Mouse (Mus musculus) neural tube, embryonic 12.5 days (tissue): Measurements from ENCODE around the gene Ms4a1. TPM values are rescaled to one million over a fixed set of nuclear protein-coding genes. Genes with fewer than 3 reads are reported as not detected.
"Not testable (repeated sequence)": the region's sequence is repeated elsewhere in the genome, so short reads cannot be mapped to it uniquely, and the experiment has no call there.

Source experiments
- ATAC-seq: fragments of 200-750 bp; cut with Nextera tagmentation; 2 replicates; pipeline ENCODE4 v1.8.0; 2017; ENCODE audit warnings: low read depth, mild to moderate bottlenecking, moderate TSS enrichment, moderate library complexity; ENCODE audit not compliant: low FRiP score
- H3K27ac ChIP-seq: fragments of 300-500 bp; sonication (generic); 2 replicates; pipeline ENCODE4 v1.5.1; 2016
- H3K27me3 ChIP-seq: fragments of 300-500 bp; sonication (generic); replicated peaks from 2 replicates; pipeline ENCODE4 v1.6.1; 2016; ENCODE audit warnings: mild to moderate bottlenecking
- H3K36me3 ChIP-seq: fragments of 300-500 bp; sonication (generic); 2 replicates; pipeline ENCODE4 v1.6.1; 2016; ENCODE audit warnings: mild to moderate bottlenecking
- H3K4me1 ChIP-seq: fragments of 300-500 bp; sonication (generic); 2 replicates; pipeline ENCODE4 v1.6.1; 2016
- H3K4me2 ChIP-seq: fragments of 300-500 bp; sonication (generic); replicated peaks from 2 replicates; pipeline ENCODE4 v1.6.1; 2016; ENCODE audit warnings: mild to moderate bottlenecking
- H3K4me3 ChIP-seq: fragments of 300-500 bp; sonication (generic); 2 replicates; pipeline ENCODE4 v1.5.1; 2016
- H3K9ac ChIP-seq: fragments of 300-500 bp; sonication (generic); 2 replicates; pipeline ENCODE4 v1.6.1; 2016; ENCODE audit warnings: mild to moderate bottlenecking
- H3K9me3 ChIP-seq: fragments of 300-500 bp; sonication (generic); 2 replicates; pipeline ENCODE4 v1.6.1; 2016; ENCODE audit warnings: mild to moderate bottlenecking
- WGBS: fragments of 180-500 bp; shearing (Covaris S2); methylation state at CpG from one replicate; pipeline ENCODE4 v1.1.7; 2016; 5-methylcytosine and 5-hydroxymethylcytosine counted together
- polyA plus RNA-seq: library from polyadenylated mRNA; unstranded; fragments of >200 nt; fragmentation: Nextera tagmentation; extraction: Ambion mirVana; gene quantifications from 2 replicates; pipeline ENCODE4 v1.2.1, GENCODE M21; 2016

Ms4a1 gene
- polyA plus RNA-seq, 1 experiment from 2014 or later = not detected

DNA sequence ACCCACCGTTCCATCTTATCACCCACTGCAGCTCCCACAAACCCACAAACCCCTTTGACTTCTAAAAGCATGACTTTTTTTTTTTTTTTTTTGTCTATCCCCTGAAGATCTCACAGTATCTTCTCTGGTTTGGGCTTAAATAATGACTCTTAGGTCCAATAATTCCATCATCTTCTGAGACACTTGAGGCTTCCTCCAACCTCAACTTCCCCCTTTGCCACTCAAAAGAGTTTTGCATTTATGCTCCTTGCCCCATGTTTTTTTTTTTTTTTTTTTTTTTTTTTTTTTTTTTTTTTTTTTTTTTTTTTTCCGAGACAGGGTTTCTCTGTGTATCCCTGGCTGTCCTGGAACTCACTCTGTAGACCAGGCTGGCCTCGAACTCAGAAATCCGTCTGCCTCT is 3.1 kb downstream of the Ms4a1 start:
- H3K4me2 ChIP-seq, H3K4me3 ChIP-seq, H3K9ac ChIP-seq, H3K9me3 ChIP-seq, H3K27ac ChIP-seq, H3K36me3 ChIP-seq, H3K27me3 ChIP-seq, ATAC-seq, H3K4me1 ChIP-seq: not testable (repeated sequence)
- WGBS = 81% methylated on average over 4 of the region's 4 CpGs

DNA sequence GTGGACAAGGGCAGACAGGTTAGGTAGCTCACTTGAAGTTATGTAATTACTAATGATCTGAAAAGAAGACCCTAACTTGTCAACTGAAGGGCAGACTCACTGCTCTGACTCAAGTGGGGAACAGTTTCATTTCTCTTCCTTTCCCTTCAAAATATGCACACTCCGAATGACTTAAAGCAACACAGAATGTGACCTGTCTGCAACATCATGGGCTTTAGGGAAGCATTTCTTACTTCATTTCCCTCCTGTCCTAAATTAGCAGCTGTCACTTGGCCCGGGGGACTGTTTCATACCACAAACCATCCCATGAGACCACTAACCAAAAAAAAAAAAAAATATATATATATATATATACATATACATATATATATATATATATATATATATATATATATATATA is 4.5 kb downstream of the Ms4a1 start:
- no peak overlapping the region for H3K4me3 ChIP-seq
- H3K9me3 ChIP-seq = no peaks in the 10 kb centered on the region
- H3K4me1 ChIP-seq = no peaks in the 10 kb centered on the region
- H3K27me3 ChIP-seq = no peaks in the 10 kb centered on the region
- no peak overlapping the region for H3K4me2 ChIP-seq
- ATAC-seq = no peak
- no peaks in the 10 kb centered on the region for H3K36me3 ChIP-seq
- H3K9ac ChIP-seq = no peak overlapping the region
- H3K27ac ChIP-seq = no peak overlapping the region
- WGBS = 92% methylated on average over 2 of the region's 2 CpGs

DNA sequence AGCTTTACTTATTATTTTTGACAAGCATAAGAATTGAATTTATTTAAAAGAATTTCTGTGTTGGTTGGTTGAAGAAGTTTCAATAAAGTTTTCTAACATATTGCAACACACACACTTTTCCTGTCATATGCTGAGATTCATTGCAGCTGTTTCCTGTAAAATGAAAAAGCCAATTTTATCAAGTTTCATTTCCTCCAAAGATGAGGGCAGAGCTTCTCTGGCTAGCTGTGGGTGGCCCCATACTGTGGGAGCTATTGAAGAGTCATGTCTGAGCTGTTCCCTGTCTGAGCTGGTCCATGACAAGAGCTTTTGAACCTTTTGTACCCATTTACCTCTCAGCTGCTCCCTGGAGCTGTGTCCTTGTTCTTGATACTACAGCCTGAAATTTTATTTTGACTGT is 21.8 kb downstream of the Ms4a1 start:
- Histone ChIP-seq H3K9ac (no peak overlapping the region), H3K9me3 (no peaks in the 10 kb centered on the region), H3K27ac (no peak overlapping the region), H3K27me3 (no peaks in the 10 kb centered on the region), H3K36me3 (no peaks in the 10 kb centered on the region), H3K4me2 (no peak overlapping the region), H3K4me3 (no peak overlapping the region), H3K4me1 (no peaks in the 10 kb centered on the region)
- no peak for ATAC-seq

DNA sequence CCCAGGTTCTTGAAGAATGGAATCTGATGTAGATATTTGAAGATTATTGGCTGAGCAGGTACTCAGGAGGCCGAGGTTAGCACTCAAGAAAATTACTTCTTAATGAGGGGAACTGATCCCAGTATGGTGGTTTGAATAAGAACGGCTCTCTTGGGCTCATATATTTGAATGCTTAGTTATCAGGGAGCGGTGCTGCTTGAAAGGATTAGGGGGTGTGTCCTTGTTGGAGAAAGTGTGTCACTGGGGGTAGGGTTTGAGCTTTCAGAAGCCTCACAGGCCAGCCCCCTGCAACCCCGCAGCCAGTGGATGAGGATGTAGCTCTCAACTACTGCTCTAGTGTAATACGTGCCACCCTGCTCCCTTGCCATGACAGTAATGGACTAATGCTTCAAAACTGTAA is 23.5 kb downstream of the Ms4a1 start:
- no peaks in the 10 kb centered on the region for H3K9me3 ChIP-seq
- no peak overlapping the region for H3K4me3 ChIP-seq
- no peak overlapping the region for H3K9ac ChIP-seq
- no peaks in the 10 kb centered on the region for H3K4me1 ChIP-seq
- no peaks in the 10 kb centered on the region for H3K36me3 ChIP-seq
- H3K27ac ChIP-seq = no peak overlapping the region
- ATAC-seq = no peak
- WGBS = 59% methylated on average over 5 of the region's 5 CpGs
- no peaks in the 10 kb centered on the region for H3K27me3 ChIP-seq
- no peak overlapping the region for H3K4me2 ChIP-seq

DNA sequence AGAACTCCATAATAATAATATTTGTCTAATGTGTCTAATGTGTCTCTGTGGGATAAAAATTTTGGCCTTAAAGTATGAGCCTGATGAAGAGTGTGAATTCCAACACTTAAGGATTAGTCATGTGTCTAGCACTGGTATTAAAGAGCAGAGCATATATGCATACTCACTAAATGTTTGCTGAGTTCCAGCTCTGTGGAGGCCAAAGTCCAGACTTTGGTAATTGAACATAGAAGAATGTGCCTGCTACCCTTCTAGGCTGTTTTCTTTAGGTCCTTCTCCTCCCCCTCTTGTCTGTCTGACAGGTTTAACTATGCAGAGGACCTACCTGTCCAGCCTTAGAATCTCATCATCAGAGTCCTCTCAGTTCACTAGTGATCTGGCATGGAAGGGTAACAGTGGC is 30.2 kb downstream of the Ms4a1 start:
- Histone ChIP-seq H3K4me1 (no peaks in the 10 kb centered on the region), H3K4me3 (no peak overlapping the region), H3K27me3 (no peaks in the 10 kb centered on the region), H3K9me3 (no peaks in the 10 kb centered on the region), H3K36me3 (no peaks in the 10 kb centered on the region), H3K4me2 (no peak overlapping the region), H3K27ac (no peak overlapping the region), H3K9ac (no peak overlapping the region)
- no peak for ATAC-seq

DNA sequence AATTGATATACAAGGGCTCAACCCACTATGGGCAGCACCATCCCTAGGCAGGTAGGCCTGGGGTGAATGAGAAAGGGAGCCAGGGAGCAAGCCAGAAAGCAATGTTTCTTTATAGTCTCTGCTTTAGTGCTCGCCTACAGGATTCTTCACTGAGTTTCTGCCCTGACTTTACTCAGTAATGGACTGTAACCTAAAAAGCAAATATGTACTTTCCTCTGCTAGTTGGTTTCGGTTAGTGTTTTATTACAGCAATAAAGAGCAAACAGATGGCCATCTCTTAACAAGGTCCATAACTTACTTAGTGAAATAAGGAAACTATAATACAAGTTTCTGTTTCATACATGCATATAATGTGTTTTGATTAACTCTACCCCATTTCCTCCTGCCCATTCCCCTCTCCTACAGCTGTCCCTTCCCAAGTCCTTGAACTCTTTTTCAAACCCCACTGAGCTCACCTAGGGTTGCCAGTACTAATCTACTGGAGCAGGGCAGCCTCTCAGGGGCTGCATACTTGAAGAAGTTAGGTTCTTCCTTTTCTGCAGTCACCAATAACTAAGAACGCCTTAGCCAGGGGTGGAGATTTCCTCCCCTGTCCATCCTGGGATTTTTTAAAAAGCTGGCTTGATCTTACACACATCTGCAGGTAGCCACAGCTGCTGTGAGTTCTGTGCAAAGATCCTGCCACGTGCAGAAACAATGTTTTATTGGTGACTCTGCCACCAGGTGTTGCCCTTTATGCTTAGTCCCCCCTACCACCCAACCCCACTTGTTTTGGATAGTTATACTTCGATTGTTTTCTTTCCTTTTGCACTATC is 30.9 kb downstream of the Ms4a1 start:
- no peaks in the 10 kb centered on the region for H3K4me1 ChIP-seq
- ATAC-seq = no peak
- H3K9ac ChIP-seq = no peak overlapping the region
- H3K27ac ChIP-seq = no peak overlapping the region
- H3K27me3 ChIP-seq = no peaks in the 10 kb centered on the region
- no peaks in the 10 kb centered on the region for H3K9me3 ChIP-seq
- H3K4me2 ChIP-seq = no peak overlapping the region
- no peak overlapping the region for H3K4me3 ChIP-seq
- 69% methylated on average over 5 of the region's 5 CpGs for WGBS
- H3K36me3 ChIP-seq = no peaks in the 10 kb centered on the region

DNA sequence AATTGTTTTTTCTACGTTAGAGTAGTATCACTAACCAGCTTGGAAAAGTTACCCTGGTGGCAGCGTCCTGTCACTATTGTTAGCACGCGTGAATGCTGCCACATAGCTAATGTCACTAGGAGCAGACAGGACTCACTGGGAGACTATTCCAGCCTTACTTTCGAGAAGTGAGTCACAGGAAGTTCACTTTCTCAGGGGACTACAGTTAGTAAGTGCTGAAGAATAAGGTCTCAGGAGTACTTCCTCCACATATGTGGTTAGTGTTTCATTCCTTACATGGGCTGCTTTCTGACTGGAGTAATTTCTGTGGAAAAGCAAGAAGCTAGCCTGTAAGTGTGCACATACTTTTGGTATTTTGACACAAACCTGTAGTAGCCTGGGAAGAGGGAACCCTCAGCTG is 31.8 kb downstream of the Ms4a1 start:
- H3K9ac ChIP-seq = no peak overlapping the region
- WGBS = 82% methylated on average over 5 of the region's 5 CpGs
- ATAC-seq = no peak

DNA sequence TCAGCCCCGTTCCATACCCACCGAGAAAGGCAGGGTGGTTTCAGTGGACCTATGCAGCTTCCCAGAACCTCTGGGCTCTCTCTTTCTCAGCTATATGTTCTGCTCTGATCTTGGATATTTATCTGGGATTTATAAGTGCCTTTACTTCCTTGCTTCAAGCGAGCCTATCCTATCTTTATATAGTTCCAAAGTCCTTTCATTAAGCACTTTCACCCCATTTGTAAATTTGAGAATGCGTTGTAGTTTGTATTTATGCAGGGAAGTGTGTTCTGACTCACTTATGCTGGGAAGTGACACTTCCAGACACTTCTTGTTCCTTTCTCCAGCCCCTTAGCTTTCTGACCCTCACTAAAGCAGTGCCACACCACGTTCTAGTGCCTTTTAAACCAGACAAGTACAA is 33.7 kb downstream of the Ms4a1 start, which contains the start of gene Ms4a12:
TSS of gene Ms4a12 (minus strand) at position 101 of the 400 bp plus-strand sequence.
- Histone ChIP-seq H3K9ac (no peak within 1 kb of the TSS), H3K4me1 (no peaks in the 10 kb centered on the region), H3K36me3 (no peaks in the 10 kb centered on the region), H3K4me3 (no peak within 1 kb of the TSS), H3K9me3 (no peaks in the 10 kb centered on the region), H3K27ac (no peak within 1 kb of the TSS), H3K27me3 (no peaks in the 10 kb centered on the region), H3K4me2 (no peak within 1 kb of the TSS)
- no peak for ATAC-seq
- WGBS = 77% methylated on average over 5 of the region's 5 CpGs

More for the DNA sequence above, 31.8 kb downstream of the Ms4a1 start:
- H3K36me3 ChIP-seq = no peaks in the 10 kb centered on the region
- no peak overlapping the region for H3K27ac ChIP-seq
- no peaks in the 10 kb centered on the region for H3K4me1 ChIP-seq
- H3K9me3 ChIP-seq = no peaks in the 10 kb centered on the region
- H3K4me2 ChIP-seq = no peak overlapping the region
- H3K27me3 ChIP-seq = no peaks in the 10 kb centered on the region
- H3K4me3 ChIP-seq = no peak overlapping the region

Other genes with a start within 250 kb of the Ms4a1 start
- not detected in 2 replicates for gene Ms4a18, start 248.2 kb downstream of the Ms4a1 start, polyA plus RNA-seq
- not detected in 2 replicates for gene Ms4a8a, start 185.1 kb downstream of the Ms4a1 start, polyA plus RNA-seq
- gene 1700017D01Rik, start 135.4 kb downstream of the Ms4a1 start, polyA plus RNA-seq = not detected in 2 replicates
- gene 1700025F22Rik, start 100.9 kb downstream of the Ms4a1 start, polyA plus RNA-seq = not detected in 2 replicates
- not detected in 2 replicates for gene Ms4a13, start 69.5 kb downstream of the Ms4a1 start, polyA plus RNA-seq
- not detected in 2 replicates for gene Ms4a12, start 33.8 kb downstream of the Ms4a1 start, polyA plus RNA-seq
- gene Ms4a5, start 17.6 kb upstream of the Ms4a1 start, polyA plus RNA-seq = not detected in 2 replicates
- gene Ms4a14, start 48.2 kb upstream of the Ms4a1 start, polyA plus RNA-seq = not detected in 2 replicates
- 1.8 and 2.1 TPM in 2 replicates for gene Ms4a7, start 69.9 kb upstream of the Ms4a1 start, polyA plus RNA-seq
- gene Ms4a4a, start 109.3 kb upstream of the Ms4a1 start, polyA plus RNA-seq = 2.6 and 3.1 TPM in 2 replicates
- 0.11 and 0.42 TPM in 2 replicates for gene Ms4a4c, start 138.5 kb upstream of the Ms4a1 start, polyA plus RNA-seq
- not detected in 2 replicates for gene Ms4a4b, start 177.3 kb upstream of the Ms4a1 start, polyA plus RNA-seq
- gene Ms4a6c, start 203.1 kb upstream of the Ms4a1 start, polyA plus RNA-seq = 2.3 and 2.5 TPM in 2 replicates
- gene Gm8369, start 219.7 kb upstream of the Ms4a1 start, polyA plus RNA-seq = not detected in 2 replicates